26 mouse cellular contexts compared by ENCODE assay signal in genomic region chrX:9452375-9452774, GRCm38 (mm10). TPM values are rescaled to one million over a fixed set of nuclear protein-coding genes. Genes with fewer than 3 reads are reported as not detected.
DNase-seq lines count a peak whose midpoint lies in the region; ATAC-seq and TF ChIP-seq lines count a peak whose summit lies in the region.
"Had no signal": no experiment of that assay in that cellular context is flagged by ENCODE, and none has a peak within 500 bp of the region (broad histone marks: within the 10 kb centered on the region; RNA-seq: fewer than 3 reads in every experiment).

No protein-coding gene starts in this region.

- no peaks in the 10 kb centered on the region for H3K79me2 ChIP-seq in MEL (ENCODE audit: control insufficient read depth, insufficient read depth, low read length, poor library complexity)

- TF ChIP-seq EP300 in lung, postnatal 0 days (IDR thresholded peaks at IDR 0.05): no peak
- no peak for TF ChIP-seq EP300 in MEL (IDR thresholded peaks at IDR 0.05; ENCODE audit: low read depth in 1 of 2, low read length in 2 of 2)

- intact Hi-C loops in gastrocnemius, adult 2 months (cut with DNase I): no loop called here

- no peak for TF ChIP-seq CTCF in lung, postnatal 0 days (IDR thresholded peaks at IDR 0.05)
- no peak for TF ChIP-seq CTCF in MEL (IDR thresholded peaks at IDR 0.05 in 2 of 3, conservative IDR thresholded peaks at IDR 0.05 in 1 of 3; ENCODE audit: control insufficient read depth in 1 of 3, insufficient read depth in 1 of 3, low read depth in 2 of 3, low read length in 3 of 3, poor library complexity in 1 of 3, severe bottlenecking in 1 of 3)
- no peak for TF ChIP-seq CTCF in gastrocnemius, adult 2 months (IDR thresholded peaks at IDR 0.05)

- no peak overlapping the region for H3K4me2 ChIP-seq in lung, postnatal 0 days (replicated peaks; ENCODE audit: low read depth, low read length)
- H3K4me2 ChIP-seq: forebrain, embryonic 13.5 days; heart, embryonic 12.5 days; heart, embryonic 15.5 days; hindbrain, embryonic 14.5 days had no signal

- no peaks in the 10 kb centered on the region for H3K36me3 ChIP-seq in lung, postnatal 0 days (ENCODE audit: insufficient read depth, low read length)
- H3K36me3 ChIP-seq in MEL (ENCODE audit: control insufficient read depth in 1 of 2, insufficient read depth in 2 of 2, low read length in 2 of 2): no peaks in the 10 kb centered on the region
- H3K36me3 ChIP-seq: forebrain, embryonic 10.5 days; heart, embryonic 12.5 days; heart, embryonic 15.5 days had no signal

- DNase-seq in lung, postnatal 0 days (ENCODE audit: low spot score): peak; percentile 12
- DNase-seq in lung, postnatal 4 days: no peak
- DNase-seq in MEL (ENCODE audit: low read depth, low spot score): peak; percentile 9
- no peak for DNase-seq in left cerebral cortex, adult 11 months (ENCODE audit: low spot score)
- no peak for DNase-seq in gastrocnemius, adult 2 months
- no peak for DNase-seq in layer of hippocampus, adult 9-10 months (ENCODE audit: low spot score)
- DNase-seq: adrenal gland, adult 8-10 months; adrenal gland, postnatal 36 days; cerebellum, adult 8-10 months; cerebellum, postnatal 10 days; cerebellum, postnatal 36 days; gastrocnemius, postnatal 14 days; heart, adult 18-20 months; heart, postnatal 10 days; heart, postnatal 36 days had no signal

- no peak for ATAC-seq in lung, postnatal 0 days
- peak; percentile 62 to 76; a peak in 3 of 4 replicates for ATAC-seq in hematopoietic stem cell, adult 5-6 weeks (replicated peaks in 1 of 2; ENCODE audit: insufficient read depth in 1 of 2, low FRiP score in 2 of 2, low TSS enrichment in 1 of 2, low read depth in 1 of 2, poor library complexity in 2 of 2, severe bottlenecking in 2 of 2)
- ATAC-seq in neutrophil, adult 5-6 weeks (ENCODE audit: extremely low read depth, insufficient number of reproducible peaks, low FRiP score, poor library complexity, severe bottlenecking): peak; percentile 69; the same call in 1 of the 2 replicates
- ATAC-seq: activated CD4-positive, CD25-positive, alpha-beta regulatory T cell, adult 4 months; forebrain, embryonic 13.5 days; forebrain, embryonic 16.5 days; hindbrain, postnatal 0 days; inflammation-experienced regulatory T-cells, adult 6 months had no signal

- TF ChIP-seq POLR2A in MEL (IDR thresholded peaks at IDR 0.05; ENCODE audit: control insufficient read depth in 1 of 2, insufficient read depth in 1 of 2, low read depth in 1 of 2, low read length in 2 of 2, poor library complexity in 1 of 2): no peak

- H3K9me3 ChIP-seq in lung, postnatal 0 days (ENCODE audit: low read length): no peaks in the 10 kb centered on the region
- H3K9me3 ChIP-seq in MEL (replicated peaks; ENCODE audit: insufficient read depth, low read length): no peaks in the 10 kb centered on the region
- H3K9me3 ChIP-seq: forebrain, embryonic 10.5 days; forebrain, embryonic 13.5 days; heart, embryonic 12.5 days; heart, embryonic 15.5 days had no signal

- H3K27me3 ChIP-seq in lung, postnatal 0 days (replicated peaks; ENCODE audit: insufficient read depth, low read length): no peaks in the 10 kb centered on the region
- H3K27me3 ChIP-seq in MEL (ENCODE audit: control insufficient read depth in 1 of 2, insufficient read depth in 2 of 2, low read length in 2 of 2): peaks cover 0 to 2% of the 10 kb centered on the region in 2 experiments; a peak in 3 of 4 replicates
- H3K27me3 ChIP-seq: forebrain, embryonic 13.5 days; heart, embryonic 12.5 days; heart, embryonic 15.5 days had no signal

- H3K4me1 ChIP-seq in lung, postnatal 0 days (ENCODE audit: insufficient read depth, low read depth, low read length): no peaks in the 10 kb centered on the region
- H3K4me1 ChIP-seq in MEL (ENCODE audit: control insufficient read depth in 1 of 2, insufficient read depth in 2 of 2, low read length in 2 of 2): no peaks in the 10 kb centered on the region
- H3K4me1 ChIP-seq: forebrain, embryonic 10.5 days; forebrain, embryonic 13.5 days; heart, embryonic 12.5 days; heart, embryonic 15.5 days had no signal

- H3K9ac ChIP-seq in lung, postnatal 0 days (replicated peaks; ENCODE audit: low read depth): no peak overlapping the region
- H3K9ac ChIP-seq in MEL (ENCODE audit: control insufficient read depth, low read depth, low read length, poor library complexity, severe bottlenecking): no peak overlapping the region
- H3K9ac ChIP-seq: forebrain, embryonic 13.5 days; heart, embryonic 12.5 days; heart, embryonic 15.5 days; hindbrain, embryonic 14.5 days had no signal

- H3K4me3 ChIP-seq in lung, postnatal 0 days (ENCODE audit: low read depth, low read length): no peak overlapping the region
- H3K4me3 ChIP-seq in MEL (ENCODE audit: control insufficient read depth in 1 of 2, insufficient read depth in 1 of 2, low read depth in 2 of 2, low read length in 2 of 2): no peak overlapping the region
- no peak overlapping the region for H3K4me3 ChIP-seq in gastrocnemius, adult 2 months
- H3K4me3 ChIP-seq: forebrain, embryonic 10.5 days; forebrain, embryonic 13.5 days; heart, embryonic 12.5 days; heart, embryonic 15.5 days had no signal

- no peak overlapping the region for H3K27ac ChIP-seq in lung, postnatal 0 days (ENCODE audit: low read length)
- H3K27ac ChIP-seq in MEL (ENCODE audit: control insufficient read depth, low read depth, low read length): no peak overlapping the region
- H3K27ac ChIP-seq in gastrocnemius, adult 2 months: no peak overlapping the region
- H3K27ac ChIP-seq: forebrain, embryonic 10.5 days; forebrain, embryonic 13.5 days; heart, embryonic 15.5 days; hindbrain, embryonic 14.5 days; hindbrain, postnatal 0 days had no signal

- no peak for TF ChIP-seq RAD21 in MEL (IDR thresholded peaks at IDR 0.05; ENCODE audit: low read depth, low read length)

- 80% methylated on average over 4 of the region's 5 CpGs for WGBS in lung, postnatal 0 days

TF ChIP-seq in MEL, 35 proteins besides CTCF, POLR2A, EP300 and RAD21:
- no peak for TF ChIP-seq SMC3 (IDR thresholded peaks at IDR 0.05; ENCODE audit: low read depth, low read length)
- no peak for TF ChIP-seq MAX (IDR thresholded peaks at IDR 0.05; ENCODE audit: low read length)
- TF ChIP-seq ETS1 (IDR thresholded peaks at IDR 0.05; ENCODE audit: low read depth, low read length): no peak
- no peak for TF ChIP-seq ZKSCAN1 (IDR thresholded peaks at IDR 0.05; ENCODE audit: low read depth, low read length)
- no peak for TF ChIP-seq ZNF384 (IDR thresholded peaks at IDR 0.05; ENCODE audit: low read depth, low read length)
- TF ChIP-seq UBTF (IDR thresholded peaks at IDR 0.05; ENCODE audit: borderline replicate concordance, insufficient read depth, low read depth, low read length): no peak
- TF ChIP-seq NELFE (IDR thresholded peaks at IDR 0.05; ENCODE audit: low read depth, low read length): no peak
- no peak for TF ChIP-seq TBP (IDR thresholded peaks at IDR 0.05; ENCODE audit: low read depth, low read length)
- TF ChIP-seq NRF1 (IDR thresholded peaks at IDR 0.05; ENCODE audit: insufficient read depth, low read depth, low read length, poor library complexity, severe bottlenecking): no peak
- no peak for TF ChIP-seq BHLHE40 (IDR thresholded peaks at IDR 0.05; ENCODE audit: borderline replicate concordance, low read depth, low read length)
- no peak for TF ChIP-seq GABPA (IDR thresholded peaks at IDR 0.05; ENCODE audit: low read depth, low read length)

RNA-seq across cellular contexts. Expression of gene Cybb, which starts 35.2 kb away (rescaled TPM):
- 13.3 and 16.0 TPM in 2 replicates for polyA plus RNA-seq in lung, postnatal 0 days (2015; fragmentation: Nextera tagmentation; extraction: Ambion mirVana)
- not detected in 2 replicates for total RNA-seq in MEL (2012; rRNA removed)
- polyA plus RNA-seq in MEL (2012; ENCODE audit: insufficient read depth in 1 of 2, insufficient read length in 2 of 2, low read depth in 1 of 2, low replicate concordance in 2 of 2, missing spikeins in 1 of 2): not detected
- 49.3 and 108 TPM in 2 replicates for total RNA-seq in hematopoietic stem cell, adult 5-6 weeks (2017)
- total RNA-seq in neutrophil, adult 5-6 weeks (2017): 161 and 162 TPM in 2 replicates
- total RNA-seq in gastrocnemius, adult 2 months (2021): 1 to 10 TPM in 1 of 2 experiments, under 1 TPM in 1; 0.77 to 2.8 TPM

Comparison
In these comparisons a context has a peak if more than half of its experiments do, and no peak if none do; other contexts are left out.
1. DNase-seq: peak in lung, postnatal 0 days (single experiment) and MEL (single experiment); none in lung, postnatal 4 days (0 of 2), left cerebral cortex, adult 11 months (single experiment), gastrocnemius, adult 2 months (single experiment) and layer of hippocampus, adult 9-10 months (single experiment).
2. RNA of gene Cybb, which starts 35.2 kb away (total RNA-seq): 161 to 162 TPM in neutrophil, adult 5-6 weeks and 49.3 to 108 TPM in hematopoietic stem cell, adult 5-6 weeks; 0.77 to 2.8 TPM in gastrocnemius, adult 2 months and not detected in MEL; every median in the first group is over 10 times any median in the second.